Mouse (Mus musculus): Measurements from ENCODE around the gene C2. TPM values are rescaled to one million over a fixed set of nuclear protein-coding genes. Genes with fewer than 3 reads are reported as not detected.

Gene C2
- polyA plus RNA-seq, 1 experiment from 2014 or later: 0.44 TPM

GRCm38 (mm10) chr17:34858670-34859069 is 39.4 kb downstream of the C2 start:
- no peak overlapping the region for H3K4me2 ChIP-seq (ENCODE audit: low read depth, severe bottlenecking)
- no peak overlapping the region for H3K9ac ChIP-seq (ENCODE audit: low read length)
- whole genome bisulfite sequencing: 86% methylated on average over 4 of the region's 4 CpGs
- no peaks in the 10 kb centered on the region for H3K27me3 ChIP-seq (ENCODE audit: control insufficient read depth, insufficient read depth, low read length)
- H3K9me3 ChIP-seq (ENCODE audit: control insufficient read depth, low read length): no peaks in the 10 kb centered on the region
- no peaks in the 10 kb centered on the region for H3K4me1 ChIP-seq (ENCODE audit: control insufficient read depth, insufficient read depth, low read length)
- peaks cover 14% of the 10 kb centered on the region for H3K36me3 ChIP-seq (ENCODE audit: control insufficient read depth, insufficient read depth, low read length)
- H3K27ac ChIP-seq (replicated peaks; ENCODE audit: low read depth, low read length): no peak overlapping the region
- no peak for ATAC-seq (ENCODE audit: insufficient number of reproducible peaks, low FRiP score, low TSS enrichment, low read depth)
- H3K4me3 ChIP-seq (ENCODE audit: low read depth, low read length): no peak overlapping the region
- no peak for DNase-seq (ENCODE audit: low spot score)

GRCm38 (mm10) chr17:34855825-34856224 is 42.2 kb downstream of the C2 start:
- Histone ChIP-seq H3K4me2 (ENCODE audit: low read depth, severe bottlenecking) (no peak overlapping the region), H3K27me3 (ENCODE audit: control insufficient read depth, insufficient read depth, low read length) (no peaks in the 10 kb centered on the region), H3K9me3 (ENCODE audit: control insufficient read depth, low read length) (no peaks in the 10 kb centered on the region), H3K27ac (replicated peaks; ENCODE audit: low read depth, low read length) (no peak overlapping the region), H3K36me3 (ENCODE audit: control insufficient read depth, insufficient read depth, low read length) (peaks cover 18% of the 10 kb centered on the region), H3K9ac (ENCODE audit: low read length) (no peak overlapping the region), H3K4me1 (ENCODE audit: control insufficient read depth, insufficient read depth, low read length) (peaks cover 10% of the 10 kb centered on the region), H3K4me3 (ENCODE audit: low read depth, low read length) (no peak overlapping the region)
- ATAC-seq (ENCODE audit: insufficient number of reproducible peaks, low FRiP score, low TSS enrichment, low read depth) (no peak), DNase-seq (ENCODE audit: low spot score) (peak; percentile 65)
- WGBS: 46% methylated on average over 3 of the region's 3 CpGs

DNA sequence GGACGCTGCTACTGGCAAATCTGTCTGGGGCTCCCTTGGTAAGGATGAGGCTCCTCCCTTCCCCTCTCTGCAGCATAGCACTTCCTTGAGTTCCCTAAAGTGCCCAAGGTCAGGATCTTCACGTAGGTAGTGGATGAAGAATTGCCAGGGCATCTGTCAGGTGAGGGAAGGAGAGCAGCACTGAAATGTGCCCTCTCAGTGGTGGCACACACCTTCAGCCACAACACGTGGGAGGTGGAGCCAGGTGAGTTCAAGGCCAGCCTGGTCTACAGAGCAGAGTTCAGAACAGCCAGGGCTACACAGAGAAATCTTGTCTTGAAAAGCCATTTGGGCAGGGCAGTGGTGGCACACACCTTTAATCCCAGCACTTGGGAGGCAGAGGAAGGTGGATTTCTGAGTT is 43.3 kb downstream of the C2 start:
- H3K4me3 ChIP-seq (ENCODE audit: low read depth, low read length): no peak overlapping the region
- no peak overlapping the region for H3K9ac ChIP-seq (ENCODE audit: low read length)
- no peaks in the 10 kb centered on the region for H3K27me3 ChIP-seq (ENCODE audit: control insufficient read depth, insufficient read depth, low read length)
- peaks cover 11% of the 10 kb centered on the region for H3K4me1 ChIP-seq (ENCODE audit: control insufficient read depth, insufficient read depth, low read length)
- WGBS: 82% methylated on average over 3 of the region's 3 CpGs
- peaks cover 18% of the 10 kb centered on the region for H3K36me3 ChIP-seq (ENCODE audit: control insufficient read depth, insufficient read depth, low read length)
- H3K4me2 ChIP-seq (ENCODE audit: low read depth, severe bottlenecking): no peak overlapping the region
- DNase-seq (ENCODE audit: low spot score) (no peak), ATAC-seq (ENCODE audit: insufficient number of reproducible peaks, low FRiP score, low TSS enrichment, low read depth) (no peak)
- H3K27ac ChIP-seq (replicated peaks; ENCODE audit: low read depth, low read length): no peak overlapping the region
- H3K9me3 ChIP-seq (ENCODE audit: control insufficient read depth, low read length): no peaks in the 10 kb centered on the region

DNA sequence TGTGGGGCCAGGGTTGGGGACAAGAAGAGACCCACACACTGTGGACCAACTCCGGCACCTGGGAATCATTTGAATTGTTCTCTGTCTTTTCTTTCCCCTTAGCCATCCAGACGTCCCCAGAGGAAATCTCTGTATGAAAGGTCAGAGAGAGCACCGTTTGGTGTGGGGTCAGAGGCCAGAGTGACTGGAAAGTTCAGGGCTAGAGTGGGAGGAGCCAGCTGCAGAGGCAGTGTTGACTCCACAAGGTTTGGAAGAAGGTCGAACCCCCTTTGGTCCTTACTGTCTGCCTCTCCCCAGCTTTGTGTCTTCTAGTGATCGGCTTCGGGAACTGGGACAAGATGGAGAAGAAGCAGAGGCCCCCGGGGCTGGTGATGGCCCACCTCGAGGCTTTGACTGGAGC is 44.6 kb downstream of the C2 start:
- Histone ChIP-seq H3K4me3 (ENCODE audit: low read depth, low read length) (no peak overlapping the region), H3K27ac (replicated peaks; ENCODE audit: low read depth, low read length) (no peak overlapping the region), H3K27me3 (ENCODE audit: control insufficient read depth, insufficient read depth, low read length) (no peaks in the 10 kb centered on the region), H3K9me3 (ENCODE audit: control insufficient read depth, low read length) (no peaks in the 10 kb centered on the region), H3K4me2 (ENCODE audit: low read depth, severe bottlenecking) (no peak overlapping the region), H3K36me3 (ENCODE audit: control insufficient read depth, insufficient read depth, low read length) (peaks cover 18% of the 10 kb centered on the region), H3K4me1 (ENCODE audit: control insufficient read depth, insufficient read depth, low read length) (peaks cover 16% of the 10 kb centered on the region), H3K9ac (ENCODE audit: low read length) (no peak overlapping the region)
- ATAC-seq (ENCODE audit: insufficient number of reproducible peaks, low FRiP score, low TSS enrichment, low read depth) (no peak), DNase-seq (ENCODE audit: low spot score) (no peak)
- WGBS: 72% methylated on average over 8 of the region's 8 CpGs

- no peak for DNase-seq (ENCODE audit: low spot score)
- no peak for ATAC-seq (ENCODE audit: insufficient number of reproducible peaks, low FRiP score, low TSS enrichment, low read depth)
- Histone ChIP-seq H3K4me3 (ENCODE audit: low read depth, low read length) (peak overlapping the region; percentile 82), H3K27me3 (ENCODE audit: control insufficient read depth, insufficient read depth, low read length) (no peaks in the 10 kb centered on the region), H3K9ac (ENCODE audit: low read length) (peak overlapping the region; percentile 88), H3K27ac (replicated peaks; ENCODE audit: low read depth, low read length) (no peak overlapping the region; the same call in 1 of the 2 replicates), H3K4me1 (ENCODE audit: control insufficient read depth, insufficient read depth, low read length) (peaks cover 16% of the 10 kb centered on the region), H3K9me3 (ENCODE audit: control insufficient read depth, low read length) (no peaks in the 10 kb centered on the region), H3K36me3 (ENCODE audit: control insufficient read depth, insufficient read depth, low read length) (peaks cover 20% of the 10 kb centered on the region; the same call in 1 of the 2 replicates), H3K4me2 (ENCODE audit: low read depth, severe bottlenecking) (peak overlapping the region; percentile 71)
- 3% methylated on average over 25 of the region's 25 CpGs for WGBS
These were observed 47.4 kb downstream of the C2 start for GRCm38 (mm10) chr17:34850517-34851125.

- Histone ChIP-seq H3K9ac (ENCODE audit: low read length) (peak within 1 kb of the TSS; percentile 88), H3K4me1 (ENCODE audit: control insufficient read depth, insufficient read depth, low read length) (peaks cover 16% of the 10 kb centered on the region), H3K9me3 (ENCODE audit: control insufficient read depth, low read length) (no peaks in the 10 kb centered on the region), H3K4me2 (ENCODE audit: low read depth, severe bottlenecking) (peak within 1 kb of the TSS; percentile 71), H3K4me3 (ENCODE audit: low read depth, low read length) (peak within 1 kb of the TSS; percentile 82), H3K36me3 (ENCODE audit: control insufficient read depth, insufficient read depth, low read length) (peaks cover 20% of the 10 kb centered on the region; the same call in 1 of the 2 replicates), H3K27ac (replicated peaks; ENCODE audit: low read depth, low read length) (no peak within 1 kb of the TSS; the same call in 1 of the 2 replicates), H3K27me3 (ENCODE audit: control insufficient read depth, insufficient read depth, low read length) (no peaks in the 10 kb centered on the region)
- under 1% methylated on average over 65 of the region's 65 CpGs for WGBS
- DNase-seq (ENCODE audit: low spot score): peak; percentile 98
- peak; percentile 97 for ATAC-seq (ENCODE audit: insufficient number of reproducible peaks, low FRiP score, low TSS enrichment, low read depth)
These were observed 48.1 kb downstream of the C2 start, which contains the start of the genes Skiv2l and Nelfe for GRCm38 (mm10) chr17:34849722-34850516. Gene Skiv2l (minus strand): TSS chr17:34850210. Gene Nelfe (plus strand): TSS chr17:34850391.

- 91% methylated on average over 7 of the region's 7 CpGs for WGBS
- Histone ChIP-seq H3K36me3 (ENCODE audit: control insufficient read depth, insufficient read depth, low read length) (peaks cover 17% of the 10 kb centered on the region; the same call in 1 of the 2 replicates), H3K4me2 (ENCODE audit: low read depth, severe bottlenecking) (no peak overlapping the region), H3K27ac (replicated peaks; ENCODE audit: low read depth, low read length) (no peak overlapping the region), H3K27me3 (ENCODE audit: control insufficient read depth, insufficient read depth, low read length) (no peaks in the 10 kb centered on the region), H3K4me3 (ENCODE audit: low read depth, low read length) (no peak overlapping the region), H3K9ac (ENCODE audit: low read length) (no peak overlapping the region), H3K4me1 (ENCODE audit: control insufficient read depth, insufficient read depth, low read length) (peaks cover 16% of the 10 kb centered on the region), H3K9me3 (ENCODE audit: control insufficient read depth, low read length) (no peaks in the 10 kb centered on the region)
- ATAC-seq (ENCODE audit: insufficient number of reproducible peaks, low FRiP score, low TSS enrichment, low read depth) (no peak), DNase-seq (ENCODE audit: low spot score) (no peak)
These were observed 50.5 kb downstream of the C2 start for GRCm38 (mm10) chr17:34847615-34848014.

- 90% methylated on average over 6 of the region's 6 CpGs for WGBS
- no peaks in the 10 kb centered on the region for H3K9me3 ChIP-seq (ENCODE audit: control insufficient read depth, low read length)
- H3K4me2 ChIP-seq (ENCODE audit: low read depth, severe bottlenecking): no peak overlapping the region
- H3K27ac ChIP-seq (replicated peaks; ENCODE audit: low read depth, low read length): no peak overlapping the region
- H3K4me3 ChIP-seq (ENCODE audit: low read depth, low read length): no peak overlapping the region
- peaks cover 16% of the 10 kb centered on the region for H3K4me1 ChIP-seq (ENCODE audit: control insufficient read depth, insufficient read depth, low read length)
- ATAC-seq (ENCODE audit: insufficient number of reproducible peaks, low FRiP score, low TSS enrichment, low read depth): no peak
- DNase-seq (ENCODE audit: low spot score): no peak
- H3K27me3 ChIP-seq (ENCODE audit: control insufficient read depth, insufficient read depth, low read length): no peaks in the 10 kb centered on the region
- peaks cover 20% of the 10 kb centered on the region; the same call in 1 of the 2 replicates for H3K36me3 ChIP-seq (ENCODE audit: control insufficient read depth, insufficient read depth, low read length)
- H3K9ac ChIP-seq (ENCODE audit: low read length): no peak overlapping the region
These were observed 50.9 kb downstream of the C2 start for GRCm38 (mm10) chr17:34847192-34847591.
